Mouse (Mus musculus) layer of hippocampus, adult 2 months (tissue): ENCODE measurements around the gene Fev. TPM values are rescaled to one million over a fixed set of nuclear protein-coding genes. Genes with fewer than 3 reads are reported as not detected.

Experiments
- DNase-seq, 2 experiments: peaks; one replicate each; pipeline ENCODE4 v3.0.0; 2022; ENCODE audit warnings: low spot score in 2 of 2
- H3K27ac ChIP-seq: fragments of 200-600 bp; 2 replicates; pipeline ENCODE4 v1.8.1; 2022
- H3K4me3 ChIP-seq: fragments of 200-600 bp; 2 replicates; pipeline ENCODE4 v1.8.1; 2022; ENCODE audit warnings: mild to moderate bottlenecking
- CTCF ChIP-seq: fragments of 200-600 bp; conservative IDR thresholded peaks from 2 replicates; pipeline ENCODE4 v1.8.1; 2022; ENCODE audit warnings: antibody characterized with exemption, mild to moderate bottlenecking, moderate library complexity
- total RNA-seq, 2 experiments: library from RNA; stranded (reverse); gene quantifications; 2 replicates each; pipeline ENCODE4 v1.2.3; 2021

The Fev gene
- total RNA-seq, 2 experiments from 2014 or later = not detected

DNA sequence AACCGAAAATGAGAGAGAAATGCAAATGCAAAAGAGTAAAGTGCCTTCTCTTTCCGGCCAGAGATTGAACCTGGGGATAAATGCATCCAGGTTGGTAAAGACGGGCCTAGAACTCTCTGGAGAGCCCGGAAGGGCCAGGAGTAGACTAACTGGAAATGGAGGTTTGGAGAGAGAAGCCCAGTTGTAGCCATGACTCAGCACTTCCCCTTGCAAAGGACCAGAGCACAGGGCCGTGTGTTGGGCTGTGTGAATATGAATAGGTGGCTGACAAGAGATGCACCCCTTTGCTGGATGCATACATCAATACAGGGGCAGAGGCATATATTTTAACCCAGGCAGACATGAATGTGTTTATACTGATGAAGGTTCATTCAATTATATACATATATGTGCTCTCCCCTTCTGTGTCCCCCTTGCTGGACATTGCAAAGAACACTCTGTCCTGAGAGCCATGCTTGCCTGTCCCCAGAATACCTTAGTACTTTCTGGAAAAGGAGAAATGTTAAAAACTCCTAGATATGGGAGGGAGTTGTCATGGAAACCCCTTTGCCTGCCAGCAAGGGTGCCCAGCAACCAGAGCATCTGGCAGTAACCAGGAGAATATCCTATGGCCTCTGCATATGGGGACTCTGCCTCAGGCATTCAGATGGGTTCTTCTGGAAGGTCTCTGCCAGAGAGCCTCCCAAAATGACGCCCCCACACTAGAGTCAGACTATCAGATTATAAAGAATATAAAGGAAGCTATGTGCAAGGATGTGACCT lies 25.8 kb downstream of the Fev start:
- peak overlapping the region; percentile 70 for H3K4me3 ChIP-seq
- TF ChIP-seq CTCF = no peak

DNA sequence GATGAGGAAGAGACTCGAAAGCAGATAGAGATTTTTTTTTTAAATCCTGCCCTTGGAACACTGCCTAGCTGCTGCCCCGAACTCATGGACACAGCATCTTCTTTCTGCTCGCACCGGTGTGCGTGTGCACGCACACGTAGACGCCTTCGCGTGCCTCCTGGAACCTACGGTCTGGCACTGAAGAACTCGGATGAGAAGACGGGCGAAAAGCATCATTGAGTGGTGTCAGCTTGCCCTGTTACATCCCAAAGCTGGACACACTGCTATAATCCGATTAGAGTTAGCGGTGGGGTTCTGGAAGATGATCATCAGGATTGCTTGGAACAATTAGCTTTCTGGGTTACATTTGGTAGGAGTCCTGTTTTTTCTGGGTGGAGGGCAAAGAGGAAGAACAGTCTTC lies 26.4 kb downstream of the Fev start:
- Histone ChIP-seq H3K4me3 (peak overlapping the region; percentile 70), H3K27ac (peak overlapping the region; percentile 94)
- no peak for DNase-seq
- no peak for TF ChIP-seq CTCF

More for the DNA sequence above, 25.8 kb downstream of the Fev start:
- peak in 1 of 2 experiments; percentile 39 for DNase-seq
- peak overlapping the region; percentile 94 for H3K27ac ChIP-seq

DNA sequence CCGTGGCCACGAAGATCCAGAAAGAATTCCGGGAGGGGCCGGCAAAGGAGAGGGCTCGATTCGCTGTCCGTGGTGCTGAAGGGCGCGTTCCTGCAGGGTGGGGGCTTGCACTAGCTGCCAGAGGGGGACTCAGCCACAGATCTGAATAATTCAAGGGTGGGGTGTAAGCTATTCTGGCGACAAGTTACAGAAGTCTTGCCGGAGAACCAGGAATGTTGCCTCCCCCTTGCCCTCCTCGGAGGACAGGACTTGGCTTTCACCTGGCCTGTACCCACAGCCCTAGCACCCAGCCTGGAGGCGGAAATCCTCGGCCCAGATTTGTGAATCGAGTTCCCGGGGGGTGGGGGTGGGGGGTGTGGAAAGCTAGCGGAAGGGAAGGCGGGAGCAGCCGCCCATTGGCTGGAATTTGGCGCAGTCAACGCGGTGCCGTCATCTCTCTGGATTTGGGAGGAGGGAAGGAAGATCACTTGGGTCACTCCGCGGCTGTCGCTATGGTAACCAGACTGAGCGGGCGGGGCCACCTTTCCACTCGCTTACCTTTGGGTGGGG lies 27.0 kb downstream of the Fev start:
- Histone ChIP-seq H3K4me3 (peak overlapping the region; percentile 70), H3K27ac (peak overlapping the region; percentile 94)
- no peak for TF ChIP-seq CTCF
- DNase-seq = peak; percentile 90 to 94

DNA sequence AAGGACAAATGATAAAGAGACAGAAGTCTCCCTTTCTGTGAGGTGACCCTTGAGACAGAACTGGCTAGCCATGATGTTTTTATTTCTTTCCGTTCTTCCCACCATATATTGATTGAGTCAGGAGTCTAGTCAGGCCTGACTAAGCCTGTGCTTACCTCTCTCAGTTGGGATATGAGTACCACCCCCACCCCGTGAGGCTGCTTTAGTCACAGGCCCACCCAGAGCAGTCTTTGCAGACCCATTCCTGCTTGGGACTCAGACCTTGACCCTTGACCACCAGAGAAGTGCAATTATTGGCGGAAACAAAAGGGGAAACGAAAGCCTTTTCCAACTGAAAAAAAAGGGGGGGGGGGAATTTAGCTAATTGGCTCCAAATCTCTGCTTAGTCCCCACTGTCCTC lies 27.5 kb downstream of the Fev start:
- peak overlapping the region; percentile 70 for H3K4me3 ChIP-seq
- TF ChIP-seq CTCF = no peak
- peak overlapping the region; percentile 94 for H3K27ac ChIP-seq
- DNase-seq = no peak

DNA sequence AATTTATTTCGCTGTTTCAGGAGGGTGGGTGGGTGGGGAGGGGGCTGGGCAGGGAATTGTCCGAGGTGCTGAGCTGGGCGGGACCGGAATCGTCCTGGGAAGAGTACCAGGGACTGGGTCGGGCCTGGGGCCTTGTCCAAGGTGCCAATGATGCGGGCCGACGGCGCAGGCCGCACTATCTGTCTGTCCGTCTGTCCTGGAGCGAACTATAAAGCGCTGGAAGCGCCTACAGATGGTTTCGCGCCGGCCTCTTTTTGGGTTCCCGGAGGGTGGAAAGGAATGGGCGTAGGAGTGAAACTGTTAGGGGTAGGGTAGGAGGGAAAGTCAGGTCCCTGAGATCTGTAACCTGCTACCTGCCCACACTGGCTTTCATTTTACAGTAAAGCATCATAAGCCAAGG lies 28.0 kb downstream of the Fev start:
- H3K27ac ChIP-seq = peak overlapping the region; percentile 94
- TF ChIP-seq CTCF = no peak
- no peak for DNase-seq

DNA sequence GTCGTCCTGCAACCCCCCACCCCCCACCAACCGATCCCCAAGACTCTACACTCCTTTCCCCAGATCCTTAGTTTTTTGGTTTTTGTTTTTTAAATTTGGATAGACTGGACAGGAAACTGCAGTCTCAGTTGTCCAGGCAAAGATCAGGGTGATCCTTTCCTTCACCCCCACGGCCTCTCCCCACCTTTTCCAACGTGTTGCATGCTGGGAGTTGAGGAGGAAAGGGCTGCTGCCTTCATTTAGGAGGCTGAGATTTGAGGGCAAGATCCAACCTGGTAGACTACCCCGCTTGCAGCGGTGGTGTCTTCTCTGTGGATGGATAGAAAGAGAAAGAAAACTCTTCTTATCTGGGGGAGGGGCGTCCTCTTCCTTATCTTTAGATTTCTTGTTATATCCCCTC lies 28.4 kb downstream of the Fev start:
- peak overlapping the region; percentile 94 for H3K27ac ChIP-seq
- H3K4me3 ChIP-seq = peak overlapping the region; percentile 70
- no peak for TF ChIP-seq CTCF
- peak in 1 of 2 experiments; percentile 21 for DNase-seq

More for the DNA sequence above, 28.0 kb downstream of the Fev start:
- peak overlapping the region; percentile 70 for H3K4me3 ChIP-seq

DNA sequence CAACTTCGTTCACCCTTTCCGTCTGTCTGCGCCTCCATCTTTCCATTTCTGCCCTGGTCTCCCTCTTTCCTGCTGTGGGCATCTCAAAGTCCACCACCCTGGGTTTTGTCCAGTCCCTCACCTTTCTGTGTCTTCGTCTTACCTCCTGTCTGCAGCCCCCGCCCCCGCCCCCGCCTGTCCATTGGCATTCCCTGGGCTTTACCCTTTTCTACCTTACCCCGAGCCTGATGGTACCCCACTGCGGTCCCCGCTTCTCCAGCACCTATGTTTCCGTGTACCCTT lies 28.8 kb downstream of the Fev start:
- no peak for DNase-seq
- peak overlapping the region; percentile 94 for H3K27ac ChIP-seq
- H3K4me3 ChIP-seq = peak overlapping the region; percentile 70
- no peak for TF ChIP-seq CTCF

DNA sequence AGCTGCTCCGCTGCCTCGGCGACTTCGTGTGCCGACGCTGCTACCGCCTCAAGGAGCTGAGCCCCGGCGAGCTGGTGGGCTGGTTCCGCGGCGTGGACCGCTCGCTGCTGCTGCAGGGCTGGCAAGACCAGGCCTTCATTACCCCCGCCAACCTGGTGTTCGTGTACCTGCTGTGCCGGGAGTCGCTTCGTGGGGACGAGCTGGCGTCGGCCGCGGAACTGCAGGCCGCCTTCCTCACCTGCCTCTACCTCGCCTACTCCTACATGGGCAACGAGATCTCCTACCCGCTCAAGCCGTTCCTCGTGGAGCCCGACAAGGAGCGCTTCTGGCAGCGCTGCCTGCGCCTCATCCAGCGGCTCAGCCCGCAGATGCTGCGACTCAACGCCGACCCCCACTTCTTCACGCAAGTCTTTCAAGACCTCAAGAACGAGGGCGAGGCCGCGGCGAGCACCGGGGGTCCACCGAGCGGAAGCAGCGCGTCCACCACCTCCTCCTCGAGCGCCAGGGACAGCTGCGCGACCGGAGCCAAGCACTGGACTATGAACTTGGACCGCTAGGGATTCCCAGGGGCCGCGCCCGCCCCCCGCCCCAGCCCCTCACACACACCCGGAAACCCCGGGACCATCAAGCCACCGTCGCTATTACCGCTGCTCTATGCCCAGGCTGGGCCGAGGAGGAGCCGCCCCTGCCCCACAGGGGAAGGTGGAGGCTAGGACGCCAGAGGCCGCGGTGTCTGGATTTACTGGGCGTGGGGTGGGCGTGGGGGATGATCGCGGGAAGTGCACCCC lies 29.4 kb downstream of the Fev start:
- DNase-seq = peak in 1 of 2 experiments; percentile 23
- no peak for TF ChIP-seq CTCF
- peak overlapping the region; percentile 70 for H3K4me3 ChIP-seq
- peak overlapping the region; percentile 94 for H3K27ac ChIP-seq

DNA sequence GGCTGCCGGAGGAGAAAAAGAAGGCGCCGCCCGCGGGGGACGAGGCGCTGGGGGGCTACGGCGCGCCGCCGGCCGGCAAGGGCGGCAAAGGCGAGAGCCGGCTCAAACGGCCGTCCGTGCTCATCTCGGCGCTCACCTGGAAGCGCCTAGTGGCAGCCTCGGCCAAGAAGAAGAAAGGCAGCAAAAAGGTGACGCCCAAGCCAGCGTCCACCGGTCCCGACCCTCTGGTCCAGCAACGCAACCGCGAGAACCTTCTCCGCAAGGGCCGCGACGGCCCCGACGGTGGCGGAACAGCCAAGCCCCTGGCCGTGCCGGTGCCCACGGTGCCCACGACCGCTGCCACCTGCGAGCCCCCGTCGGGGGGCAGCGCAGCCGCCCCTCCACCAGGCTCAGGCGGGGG lies 30.1 kb downstream of the Fev start:
- DNase-seq = peak in 1 of 2 experiments; percentile 29
- peak overlapping the region; percentile 70 for H3K4me3 ChIP-seq
- no peak; the same call in 1 of the 2 replicates for TF ChIP-seq CTCF
- H3K27ac ChIP-seq = peak overlapping the region; percentile 94

DNA sequence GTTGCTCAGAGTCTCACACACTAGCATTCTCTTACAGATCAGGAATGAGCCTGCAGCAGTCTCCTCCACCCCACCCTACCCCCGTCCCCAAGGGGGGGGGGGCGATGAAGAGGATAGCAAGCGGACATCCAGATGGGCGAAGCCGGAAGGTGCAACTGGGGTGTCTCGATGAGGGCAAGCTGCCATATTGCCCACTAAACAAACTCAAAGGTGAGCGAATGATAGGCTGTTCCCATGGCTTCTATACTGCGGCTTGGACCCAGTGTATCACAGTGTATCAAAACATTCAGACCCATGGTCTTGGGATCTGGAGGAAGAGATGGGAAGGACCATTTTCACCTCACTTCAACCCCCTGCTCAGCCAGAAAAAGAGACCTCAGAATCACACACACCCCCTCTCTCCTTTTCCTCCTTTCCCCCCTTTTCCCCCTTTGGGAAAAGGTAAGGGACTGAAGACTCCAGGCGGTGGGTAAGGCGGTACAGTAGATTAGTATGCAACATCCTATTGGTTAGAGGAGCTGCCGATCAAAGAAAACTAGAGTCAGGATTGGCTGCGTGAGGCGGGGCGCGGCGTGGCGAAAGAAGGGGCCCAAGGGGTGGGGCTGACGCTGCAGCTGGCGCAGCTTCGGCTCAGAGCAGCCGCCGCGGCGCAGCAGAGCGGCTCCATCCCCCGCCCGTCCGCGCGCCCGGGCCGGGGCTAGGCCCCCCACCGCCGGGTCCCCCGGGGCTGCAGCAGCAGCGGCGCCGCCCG lies 30.7 kb downstream of the Fev start, which contains the start of gene Cdk5r2:
Gene Cdk5r2 (plus strand): TSS at position 629 of the 751 bp plus-strand sequence.
- Histone ChIP-seq H3K27ac (peak within 1 kb of the TSS; percentile 94), H3K4me3 (peak within 1 kb of the TSS; percentile 70)
- TF ChIP-seq CTCF = no peak
- DNase-seq = peak; percentile 94 to 96

DNA sequence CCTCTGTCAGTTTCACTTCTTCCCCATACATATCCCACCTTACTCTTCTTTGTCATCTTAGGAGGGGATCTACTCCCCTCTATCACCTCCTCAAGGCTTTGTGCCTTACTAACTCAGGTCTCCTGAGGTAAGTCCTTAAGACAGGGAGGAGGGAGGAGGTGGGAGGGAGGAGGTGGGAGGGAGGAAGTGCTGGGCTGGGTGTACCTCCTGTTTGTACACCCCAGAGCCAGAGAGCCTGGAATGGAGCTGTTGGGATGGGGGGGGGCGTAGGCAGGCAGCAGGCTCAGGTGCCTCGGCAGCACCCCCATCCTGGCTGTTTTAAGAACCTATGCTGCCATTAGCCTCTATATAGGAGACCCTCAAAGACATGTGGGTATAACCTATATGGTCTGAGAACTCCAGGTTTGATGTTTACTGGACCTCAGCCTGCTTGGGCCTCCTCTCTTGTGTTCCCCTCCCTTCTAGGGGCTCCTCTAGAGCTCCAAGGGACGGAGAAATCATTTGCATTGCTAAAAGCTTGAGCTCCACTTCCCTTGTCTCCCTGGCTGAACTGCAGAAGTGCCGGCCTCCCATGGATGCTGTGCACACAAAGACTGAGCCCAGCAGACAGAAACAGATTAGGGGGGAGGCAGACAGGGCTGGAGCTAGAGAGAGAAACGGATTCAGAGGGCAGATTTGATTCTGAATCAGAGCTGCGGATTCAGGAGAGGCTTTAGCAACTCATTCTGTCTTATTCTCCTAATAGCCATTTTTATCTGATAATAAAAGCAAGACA lies 34.0 kb downstream of the Fev start:
- peak overlapping the region; percentile 86 for H3K27ac ChIP-seq
- DNase-seq = peak in 1 of 2 experiments; percentile 29
- H3K4me3 ChIP-seq = no peak overlapping the region
- TF ChIP-seq CTCF = no peak

DNA sequence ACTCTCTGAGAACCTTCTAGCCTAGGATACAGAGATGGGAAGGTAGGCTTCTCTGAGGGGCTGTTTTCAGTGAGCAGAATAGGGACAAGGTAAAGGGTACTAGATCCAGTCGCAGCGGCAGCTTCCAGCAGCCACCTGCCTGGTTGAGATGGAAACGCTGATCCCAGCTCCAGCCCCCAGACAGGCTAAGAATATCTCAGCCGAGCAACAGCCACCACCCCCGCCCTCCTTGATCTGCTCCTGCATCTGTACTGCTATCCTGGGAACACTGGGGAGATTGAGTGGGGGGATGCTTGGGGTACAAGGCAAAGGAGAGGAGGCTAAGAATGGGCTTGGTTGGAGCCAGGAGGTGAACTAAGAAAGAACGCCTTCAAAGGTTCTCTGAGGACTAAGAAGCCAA lies 35.0 kb downstream of the Fev start:
- Histone ChIP-seq H3K27ac (peak overlapping the region; percentile 86), H3K4me3 (no peak overlapping the region)
- TF ChIP-seq CTCF = no peak
- peak in 1 of 2 experiments; percentile 58 for DNase-seq
